Mouse (Mus musculus): ENCODE results near the gene Cbfb.

DNA sequence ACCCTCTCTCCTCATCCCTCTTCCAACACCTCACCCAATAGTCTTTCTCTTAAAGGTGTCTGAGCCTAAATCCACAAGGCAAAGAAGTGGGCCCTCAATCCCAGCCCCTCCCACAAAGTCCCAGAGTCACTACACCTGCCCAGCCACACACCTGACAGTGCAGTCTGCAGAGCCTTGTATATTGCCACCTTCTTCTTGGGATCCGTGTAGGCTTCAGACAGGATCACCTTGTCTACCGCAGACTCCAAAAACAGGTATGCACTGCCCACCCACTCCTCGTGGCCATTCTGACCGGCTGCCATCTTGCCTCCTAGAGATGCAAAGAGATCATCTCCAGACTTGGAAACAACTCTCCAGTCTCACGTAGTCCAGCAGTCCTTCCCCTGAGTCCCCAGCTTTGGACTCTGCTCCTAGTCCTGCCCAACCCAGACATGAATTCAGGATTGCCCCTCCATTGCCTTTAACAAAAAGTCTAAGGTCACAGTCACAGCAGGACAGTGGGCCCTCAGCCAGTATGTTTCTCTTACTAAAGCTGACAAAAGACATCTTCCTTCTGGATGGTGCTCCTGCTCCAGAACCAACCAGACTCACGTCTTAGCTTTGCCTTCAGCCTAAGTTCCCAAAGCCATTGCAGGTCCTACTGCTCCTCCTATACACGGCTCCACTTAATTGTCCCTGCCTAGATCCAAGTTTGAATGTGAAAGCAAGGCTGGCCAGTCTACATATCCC is 90.1 kb downstream of the Cbfb start:
- TF ChIP-seq CTCF (conservative IDR thresholded peaks at IDR 0.05; ENCODE audit: low read length), result 0 out of 2 replicates have a peak, but pooled peaks have one; percentile 1
- TF ChIP-seq NANOG (IDR thresholded peaks at IDR 0.05; ENCODE audit: borderline replicate concordance, low read length), result no peak
- TF ChIP-seq POU5F1 (IDR thresholded peaks at IDR 0.05; ENCODE audit: borderline replicate concordance, low read length), result no peak
